Mouse (Mus musculus): ENCODE measurements around the gene Sesn3.
A peak's percentile ranks its signal among the peaks of the same experiment; 100 is the strongest.

GRCm38 (mm10) chr9:14342041-14342668 is 67.3 kb downstream of the Sesn3 start:
- TF ChIP-seq POLR2A (IDR thresholded peaks at IDR 0.05; ENCODE audit: extremely low read depth, insufficient read depth, low read length) (no peak), CTCF (IDR thresholded peaks at IDR 0.05; ENCODE audit: low read depth, low read length) (peak; percentile 77)

All from liver, adult 2 months (tissue).